Mouse (Mus musculus) megakaryocyte, embryonic 14.5 days (primary cell): ENCODE results near the gene Slc6a8. TPM values are rescaled to one million over a fixed set of nuclear protein-coding genes. Genes with fewer than 3 reads are reported as not detected.

Experiments used
- H3K27me3 ChIP-seq: replicated peaks from 2 replicates; pipeline ENCODE3; 2012; ENCODE audit warnings: inconsistent platforms
- H3K36me3 ChIP-seq: replicated peaks from 2 replicates; pipeline ENCODE3; 2012; ENCODE audit warnings: low read length, inconsistent platforms, mixed read lengths
- H3K4me1 ChIP-seq: 2 replicates; pipeline ENCODE4 v1.6.1; 2012; ENCODE audit warnings: inconsistent platforms
- H3K4me3 ChIP-seq: replicated peaks from 2 replicates; pipeline ENCODE3; 2012; ENCODE audit warnings: moderate library complexity, mild to moderate bottlenecking, inconsistent platforms
- H3K9me3 ChIP-seq: 2 replicates; pipeline ENCODE4 v1.6.1; 2012; ENCODE audit warnings: inconsistent platforms
- FLI1 ChIP-seq: IDR thresholded peaks from 2 replicates; pipeline ENCODE4 v1.6.1; 2012; ENCODE audit warnings: low read length, inconsistent platforms, mixed read lengths
- GATA1 ChIP-seq: IDR thresholded peaks from 3 replicates; pipeline ENCODE4 v1.6.1; 2012; ENCODE audit warnings: mixed read lengths, low read length, inconsistent platforms, borderline replicate concordance
- polyA plus RNA-seq: library from polyadenylated mRNA; stranded (reverse); fragments of >175 nt; gene quantifications from 2 replicates; pipeline ENCODE4 v1.2.3, GENCODE M21; 2012; ENCODE audit warnings: low replicate concordance; ENCODE audit not compliant: insufficient read depth

The Slc6a8 gene
- polyA plus RNA-seq, 1 experiment, result 3.9 TPM

DNA sequence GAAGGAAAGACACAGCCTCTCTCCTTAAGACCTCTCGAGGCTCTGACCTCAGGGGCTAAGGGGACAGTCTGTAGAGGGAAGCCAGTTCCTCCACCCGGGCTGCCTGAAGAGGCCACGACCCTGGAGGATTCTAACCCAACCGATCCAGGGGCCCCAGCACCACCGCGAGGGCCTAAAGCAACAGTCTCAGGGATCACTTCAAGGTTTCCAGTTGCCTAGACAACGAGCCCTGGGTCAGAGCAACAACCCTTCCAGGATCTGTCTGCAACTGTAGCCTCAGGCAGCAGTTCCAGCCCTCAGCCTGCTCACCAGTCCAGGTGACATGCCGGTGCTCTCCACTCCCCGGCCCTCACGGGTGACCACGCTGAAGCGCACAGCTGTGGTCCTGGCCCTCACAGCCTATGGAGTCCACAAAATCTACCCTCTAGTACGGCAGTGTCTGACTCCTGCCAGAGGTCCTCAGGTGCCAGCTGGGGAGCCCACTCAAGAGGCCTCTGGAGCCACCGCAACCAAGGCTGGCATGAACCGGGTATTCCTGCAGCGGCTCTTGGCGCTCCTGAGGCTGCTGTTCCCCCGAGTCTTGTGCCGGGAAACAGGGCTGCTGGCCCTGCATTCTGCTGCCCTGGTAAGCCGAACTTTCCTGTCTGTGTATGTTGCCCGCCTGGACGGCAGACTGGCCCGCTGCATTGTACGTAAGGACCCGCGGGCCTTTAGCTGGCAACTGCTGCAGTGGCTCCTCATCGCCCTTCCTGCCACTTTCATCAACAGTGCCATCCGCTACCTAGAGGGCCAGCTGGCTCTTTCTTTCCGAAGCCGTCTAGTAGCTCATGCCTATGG is 44.0 kb downstream of the Slc6a8 start:
- H3K4me3 ChIP-seq, result peak overlapping the region; percentile 96
- H3K4me1 ChIP-seq, result peaks cover 49% of the 10 kb centered on the region

GRCm38 (mm10) chrX:73717667-73718066 is 44.7 kb downstream of the Slc6a8 start:
- no peak for TF ChIP-seq GATA1
- no peak for TF ChIP-seq FLI1
- Histone ChIP-seq H3K27me3 (peaks cover 22% of the 10 kb centered on the region), H3K4me1 (peaks cover 49% of the 10 kb centered on the region), H3K36me3 (peaks cover 33% of the 10 kb centered on the region), H3K4me3 (peak overlapping the region; percentile 96), H3K9me3 (no peaks in the 10 kb centered on the region)

More for the DNA sequence above, 44.0 kb downstream of the Slc6a8 start:
- peaks cover 22% of the 10 kb centered on the region for H3K27me3 ChIP-seq
- H3K36me3 ChIP-seq, result peaks cover 35% of the 10 kb centered on the region
- no peak for TF ChIP-seq FLI1
- no peak for TF ChIP-seq GATA1
- H3K9me3 ChIP-seq, result no peaks in the 10 kb centered on the region

GRCm38 (mm10) chrX:73718271-73718670 is 45.3 kb downstream of the Slc6a8 start:
- TF ChIP-seq FLI1 (no peak), GATA1 (no peak)
- Histone ChIP-seq H3K4me3 (peak overlapping the region; percentile 96), H3K27me3 (peaks cover 24% of the 10 kb centered on the region), H3K36me3 (peaks cover 35% of the 10 kb centered on the region), H3K9me3 (no peaks in the 10 kb centered on the region), H3K4me1 (peaks cover 49% of the 10 kb centered on the region)

GRCm38 (mm10) chrX:73718686-73719362 is 45.9 kb downstream of the Slc6a8 start:
- peaks cover 46% of the 10 kb centered on the region for H3K4me1 ChIP-seq
- H3K9me3 ChIP-seq, result no peaks in the 10 kb centered on the region
- H3K4me3 ChIP-seq, result peak overlapping the region; percentile 96
- TF ChIP-seq GATA1 (no peak), FLI1 (no peak)
- peaks cover 36% of the 10 kb centered on the region for H3K36me3 ChIP-seq
- H3K27me3 ChIP-seq, result peaks cover 27% of the 10 kb centered on the region

GRCm38 (mm10) chrX:73730908-73731307 is 58.0 kb downstream of the Slc6a8 start:
- TF ChIP-seq GATA1, result no peak
- no peak for TF ChIP-seq FLI1
- Histone ChIP-seq H3K4me1 (no peaks in the 10 kb centered on the region), H3K36me3 (peaks cover 71% of the 10 kb centered on the region), H3K27me3 (peaks cover 18% of the 10 kb centered on the region), H3K4me3 (no peak overlapping the region), H3K9me3 (no peaks in the 10 kb centered on the region)

Other genes with a start within 250 kb of the Slc6a8 start
- not detected in 2 replicates for gene Trex2, start 237.8 kb upstream of the Slc6a8 start, polyA plus RNA-seq
- gene Haus7, start 214.1 kb upstream of the Slc6a8 start, polyA plus RNA-seq, result 4.9 TPM in 1 of 2 replicates, not detected in the other
- gene Bgn, start 189.5 kb upstream of the Slc6a8 start, polyA plus RNA-seq, result not detected in 2 replicates
- gene Atp2b3, start 170.1 kb upstream of the Slc6a8 start, polyA plus RNA-seq, result 0.13 TPM in 1 of 2 replicates, not detected in the other
- gene Dusp9, start 33.7 kb upstream of the Slc6a8 start, polyA plus RNA-seq, result 0.57 and 1.4 TPM in 2 replicates
- gene Pnck, start 13.0 kb upstream of the Slc6a8 start, polyA plus RNA-seq, result not detected in 2 replicates
- gene Bcap31, start 43.0 kb downstream of the Slc6a8 start, polyA plus RNA-seq, result 18.5 and 52.2 TPM in 2 replicates
- gene Abcd1, start 43.4 kb downstream of the Slc6a8 start, polyA plus RNA-seq, result 35.2 and 45.1 TPM in 2 replicates
- gene Plxnb3, start 83.9 kb downstream of the Slc6a8 start, polyA plus RNA-seq, result 1.2 and 3.1 TPM in 2 replicates
- 0.45 and 4.0 TPM in 2 replicates for gene Srpk3, start 101.3 kb downstream of the Slc6a8 start, polyA plus RNA-seq
- 4.7 and 20.7 TPM in 2 replicates for gene Idh3g, start 113.7 kb downstream of the Slc6a8 start, polyA plus RNA-seq
- gene Ssr4, start 113.9 kb downstream of the Slc6a8 start, polyA plus RNA-seq, result 53.1 and 60.4 TPM in 2 replicates
- gene Pdzd4, start 151.8 kb downstream of the Slc6a8 start, polyA plus RNA-seq, result not detected in 2 replicates
- gene Avpr2, start 219.0 kb downstream of the Slc6a8 start, polyA plus RNA-seq, result not detected in 2 replicates
- gene L1cam, start 223.0 kb downstream of the Slc6a8 start, polyA plus RNA-seq, result 0.96 TPM in 1 of 2 replicates, not detected in the other
- 6.6 and 13.3 TPM in 2 replicates for gene Arhgap4, start 248.7 kb downstream of the Slc6a8 start, polyA plus RNA-seq
- 58.9 and 174 TPM in 2 replicates for gene Naa10, start 248.8 kb downstream of the Slc6a8 start, polyA plus RNA-seq